Mouse (Mus musculus) neural tube, embryonic 12.5 days (tissue): Measurements from ENCODE around the gene Cntn2. TPM values are rescaled to one million over a fixed set of nuclear protein-coding genes. Genes with fewer than 3 reads are reported as not detected.

Experiments used
- ATAC-seq: fragments of 200-750 bp; cut with Nextera tagmentation; 2 replicates; pipeline ENCODE4 v1.8.0; 2017; ENCODE audit warnings: low read depth, mild to moderate bottlenecking, moderate TSS enrichment, moderate library complexity; ENCODE audit not compliant: low FRiP score
- H3K27ac ChIP-seq: fragments of 300-500 bp; sonication (generic); 2 replicates; pipeline ENCODE4 v1.5.1; 2016
- H3K27me3 ChIP-seq: fragments of 300-500 bp; sonication (generic); replicated peaks from 2 replicates; pipeline ENCODE4 v1.6.1; 2016; ENCODE audit warnings: mild to moderate bottlenecking
- H3K36me3 ChIP-seq: fragments of 300-500 bp; sonication (generic); 2 replicates; pipeline ENCODE4 v1.6.1; 2016; ENCODE audit warnings: mild to moderate bottlenecking
- H3K4me1 ChIP-seq: fragments of 300-500 bp; sonication (generic); 2 replicates; pipeline ENCODE4 v1.6.1; 2016
- H3K4me2 ChIP-seq: fragments of 300-500 bp; sonication (generic); replicated peaks from 2 replicates; pipeline ENCODE4 v1.6.1; 2016; ENCODE audit warnings: mild to moderate bottlenecking
- H3K4me3 ChIP-seq: fragments of 300-500 bp; sonication (generic); 2 replicates; pipeline ENCODE4 v1.5.1; 2016
- H3K9ac ChIP-seq: fragments of 300-500 bp; sonication (generic); 2 replicates; pipeline ENCODE4 v1.6.1; 2016; ENCODE audit warnings: mild to moderate bottlenecking
- H3K9me3 ChIP-seq: fragments of 300-500 bp; sonication (generic); 2 replicates; pipeline ENCODE4 v1.6.1; 2016; ENCODE audit warnings: mild to moderate bottlenecking
- WGBS: fragments of 180-500 bp; shearing (Covaris S2); methylation state at CpG from one replicate; pipeline ENCODE4 v1.1.7; 2016; 5-methylcytosine and 5-hydroxymethylcytosine counted together
- polyA plus RNA-seq: library from polyadenylated mRNA; unstranded; fragments of >200 nt; fragmentation: Nextera tagmentation; extraction: Ambion mirVana; gene quantifications from 2 replicates; pipeline ENCODE4 v1.2.1, GENCODE M21; 2016

The Cntn2 gene
- polyA plus RNA-seq, 1 experiment from 2014 or later, result 104 TPM

DNA sequence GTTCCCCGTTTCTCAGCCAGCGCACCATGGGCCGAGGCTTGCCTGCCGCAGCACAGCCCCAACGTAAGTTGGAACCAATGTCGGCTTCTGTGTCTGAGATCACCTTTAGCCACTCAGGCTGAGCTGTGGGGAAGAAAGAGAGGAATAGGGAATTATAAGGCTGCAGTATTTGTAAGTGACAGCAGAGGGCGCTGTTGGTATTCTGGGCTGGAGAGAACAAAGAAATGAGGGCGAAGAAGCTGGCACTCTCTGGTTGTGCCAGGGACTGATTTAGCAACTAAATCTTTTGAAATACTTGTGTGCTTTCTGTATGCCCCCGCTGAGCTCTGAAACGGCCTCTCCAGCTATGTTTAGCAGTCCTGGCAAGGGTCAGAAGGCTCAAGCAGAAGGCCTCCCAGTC lies 17.2 kb downstream of the Cntn2 start:
- Histone ChIP-seq H3K9me3 (no peaks in the 10 kb centered on the region), H3K4me3 (no peak overlapping the region), H3K36me3 (peaks cover 40% of the 10 kb centered on the region), H3K4me2 (0 out of 2 replicates have a peak overlapping the region, but pooled peaks have one; percentile 12), H3K4me1 (peaks cover 21% of the 10 kb centered on the region), H3K27me3 (no peaks in the 10 kb centered on the region), H3K27ac (no peak overlapping the region), H3K9ac (peak overlapping the region; percentile 43; the same call in 1 of the 2 replicates)
- WGBS, result 4% methylated on average over 10 of the region's 10 CpGs
- peak; percentile 26 for ATAC-seq

DNA sequence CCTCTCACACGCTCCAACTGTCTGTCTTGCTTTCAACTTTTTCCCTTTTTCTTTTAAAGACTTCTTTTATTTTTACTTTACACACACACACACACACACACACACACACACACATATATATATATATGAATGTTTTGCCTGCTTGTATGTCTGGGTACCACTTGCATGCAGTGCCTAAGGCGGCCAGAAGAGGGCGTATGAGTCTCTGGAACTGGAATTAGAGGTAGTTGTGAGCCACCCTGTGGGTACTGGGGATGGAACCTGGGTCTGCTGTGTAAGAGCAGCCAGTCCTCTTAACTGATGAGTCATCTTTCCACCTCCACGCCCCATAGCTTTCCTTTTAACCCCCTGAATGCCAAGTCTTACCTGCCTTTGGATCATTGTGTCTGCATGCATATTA lies 19.1 kb downstream of the Cntn2 start:
- Histone ChIP-seq H3K9me3 (no peaks in the 10 kb centered on the region), H3K4me1 (peaks cover 10% of the 10 kb centered on the region; the same call in 1 of the 2 replicates), H3K36me3 (peaks cover 48% of the 10 kb centered on the region), H3K9ac (no peak overlapping the region), H3K4me3 (no peak overlapping the region), H3K4me2 (no peak overlapping the region), H3K27me3 (no peaks in the 10 kb centered on the region), H3K27ac (no peak overlapping the region)
- whole genome bisulfite sequencing, result 34% methylated on average over 4 of the region's 4 CpGs
- ATAC-seq, result no peak

DNA sequence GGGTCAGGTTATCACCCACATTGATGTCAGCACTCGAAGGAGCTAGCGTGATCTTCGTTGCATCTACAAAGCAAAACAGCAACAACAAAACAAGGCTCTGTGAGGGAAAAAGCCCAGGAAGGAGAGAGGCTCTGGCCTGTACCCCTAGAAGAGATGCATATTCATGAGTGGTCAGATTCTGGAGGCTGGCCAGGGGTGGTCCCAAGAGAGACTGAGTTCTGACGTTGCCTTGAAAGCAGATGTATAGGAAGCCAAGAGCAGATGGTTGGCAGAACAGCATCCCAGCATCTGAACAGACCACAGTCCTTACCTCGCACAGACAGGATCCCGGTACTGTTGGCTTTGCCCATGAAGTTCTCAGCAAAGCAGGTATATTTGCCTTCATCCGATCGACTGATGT lies 20.0 kb downstream of the Cntn2 start:
- peaks cover 10% of the 10 kb centered on the region; the same call in 1 of the 2 replicates for H3K4me1 ChIP-seq
- H3K27ac ChIP-seq, result no peak overlapping the region
- H3K9ac ChIP-seq, result no peak overlapping the region
- H3K9me3 ChIP-seq, result no peaks in the 10 kb centered on the region
- no peak for ATAC-seq
- H3K27me3 ChIP-seq, result no peaks in the 10 kb centered on the region
- H3K4me2 ChIP-seq, result no peak overlapping the region
- no peak overlapping the region for H3K4me3 ChIP-seq
- 78% methylated on average over 8 of the region's 8 CpGs for WGBS
- H3K36me3 ChIP-seq, result peaks cover 50% of the 10 kb centered on the region

DNA sequence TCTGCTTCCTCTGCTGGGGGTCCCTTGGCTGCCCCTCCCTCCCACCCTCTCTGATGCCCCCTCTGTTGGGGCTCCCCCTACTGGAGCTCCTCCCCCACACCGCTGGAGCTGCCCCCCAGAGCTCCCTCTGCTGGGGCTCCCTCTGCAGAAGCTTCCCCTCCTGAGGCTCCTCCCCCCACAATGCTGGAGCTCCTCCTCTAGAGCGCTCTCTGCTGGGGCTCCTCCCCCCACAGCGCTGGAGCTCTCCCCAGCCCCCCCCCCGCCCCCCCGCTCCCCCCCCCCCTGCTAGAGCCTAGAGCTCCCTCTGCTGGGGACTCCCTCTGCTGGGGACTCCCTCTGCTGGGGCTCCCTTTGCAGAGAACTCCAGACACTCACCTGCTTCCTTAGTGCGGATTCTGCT lies 22.3 kb downstream of the Cntn2 start:
- WGBS, result 32% methylated on average over 2 of the region's 6 CpGs
- Histone ChIP-seq H3K4me1 (no peaks in the 10 kb centered on the region), H3K4me2 (no peak overlapping the region), H3K27ac (no peak overlapping the region), H3K9ac (no peak overlapping the region), H3K4me3 (no peak overlapping the region), H3K9me3 (no peaks in the 10 kb centered on the region), H3K36me3 (peaks cover 52% of the 10 kb centered on the region), H3K27me3 (no peaks in the 10 kb centered on the region)
- no peak for ATAC-seq

DNA sequence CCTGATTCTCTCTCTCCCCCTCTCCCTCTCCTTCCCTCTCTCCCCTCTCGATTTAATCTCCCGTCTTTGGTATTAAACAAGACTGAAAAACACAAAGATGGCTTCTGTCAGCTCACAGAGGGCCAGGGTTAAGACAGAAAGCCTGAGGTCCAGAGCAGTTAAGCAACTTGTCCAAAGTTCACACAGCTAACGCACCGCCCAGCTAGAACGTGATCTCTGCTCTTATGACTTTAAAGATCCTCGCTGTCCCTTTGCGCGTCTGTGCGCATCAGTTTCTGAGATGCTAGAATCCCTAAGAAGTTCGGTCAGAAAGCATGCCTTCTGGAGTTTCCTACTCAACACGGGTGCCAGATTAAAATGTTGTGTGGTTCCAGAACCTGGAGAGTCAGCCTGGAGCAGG lies 23.3 kb downstream of the Cntn2 start:
- no peak overlapping the region for H3K9ac ChIP-seq
- no peak overlapping the region for H3K4me2 ChIP-seq
- H3K9me3 ChIP-seq, result no peaks in the 10 kb centered on the region
- WGBS, result 94% methylated on average over 11 of the region's 11 CpGs
- ATAC-seq, result no peak
- no peaks in the 10 kb centered on the region for H3K4me1 ChIP-seq
- peaks cover 56% of the 10 kb centered on the region for H3K36me3 ChIP-seq
- no peak overlapping the region for H3K27ac ChIP-seq
- no peaks in the 10 kb centered on the region for H3K27me3 ChIP-seq
- H3K4me3 ChIP-seq, result no peak overlapping the region

DNA sequence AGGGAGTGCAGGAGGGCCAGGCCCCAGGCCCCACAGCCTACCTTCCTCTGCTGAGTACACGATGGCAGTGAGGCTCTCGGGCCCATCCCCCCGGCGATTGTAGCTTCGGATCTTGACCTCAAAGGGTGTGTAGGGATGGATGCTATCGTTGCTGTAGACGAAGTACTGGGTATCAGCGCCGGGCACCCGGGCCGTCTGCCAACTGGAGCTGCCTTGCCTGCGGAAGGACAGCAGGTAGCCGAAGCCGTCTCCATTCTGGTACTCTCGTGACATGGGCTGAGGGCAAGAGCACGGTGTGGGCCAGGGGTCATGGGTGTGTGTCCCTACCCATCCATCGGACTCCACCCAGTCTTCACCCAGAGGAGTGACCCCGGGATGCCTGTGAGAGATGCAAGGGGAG lies 24.4 kb downstream of the Cntn2 start:
- Histone ChIP-seq H3K4me2 (no peak overlapping the region), H3K4me1 (no peaks in the 10 kb centered on the region), H3K4me3 (no peak overlapping the region), H3K36me3 (peaks cover 58% of the 10 kb centered on the region), H3K9ac (no peak overlapping the region), H3K27me3 (no peaks in the 10 kb centered on the region), H3K9me3 (no peaks in the 10 kb centered on the region), H3K27ac (no peak overlapping the region)
- WGBS, result 88% methylated on average over 18 of the region's 18 CpGs
- no peak for ATAC-seq

DNA sequence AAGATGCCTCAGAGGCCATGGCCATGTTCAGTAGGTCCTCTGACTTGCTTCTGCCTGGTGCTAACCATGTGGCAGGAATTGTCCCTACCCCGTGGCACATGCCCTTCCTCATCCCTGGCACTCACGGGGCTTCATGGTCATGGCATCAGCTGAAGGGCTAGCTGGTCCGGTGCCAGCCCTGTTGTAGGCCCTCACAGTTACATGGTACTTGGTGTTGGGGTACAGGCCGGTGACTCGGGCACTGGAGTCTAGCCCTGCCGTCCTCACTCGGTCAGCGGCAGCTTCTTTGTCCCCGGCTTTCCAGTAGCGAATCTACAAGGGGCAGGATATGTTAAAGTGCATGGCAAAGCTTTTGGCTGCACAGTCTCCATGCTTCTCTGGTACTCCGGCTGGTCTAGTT lies 26.3 kb downstream of the Cntn2 start:
- no peak overlapping the region for H3K4me2 ChIP-seq
- no peak overlapping the region for H3K4me3 ChIP-seq
- ATAC-seq, result no peak
- 93% methylated on average over 11 of the region's 11 CpGs for WGBS
- H3K4me1 ChIP-seq, result no peaks in the 10 kb centered on the region; the same call in 1 of the 2 replicates
- H3K27ac ChIP-seq, result no peak overlapping the region
- H3K9ac ChIP-seq, result no peak overlapping the region
- H3K36me3 ChIP-seq, result peaks cover 40% of the 10 kb centered on the region
- no peaks in the 10 kb centered on the region for H3K9me3 ChIP-seq
- no peaks in the 10 kb centered on the region for H3K27me3 ChIP-seq

DNA sequence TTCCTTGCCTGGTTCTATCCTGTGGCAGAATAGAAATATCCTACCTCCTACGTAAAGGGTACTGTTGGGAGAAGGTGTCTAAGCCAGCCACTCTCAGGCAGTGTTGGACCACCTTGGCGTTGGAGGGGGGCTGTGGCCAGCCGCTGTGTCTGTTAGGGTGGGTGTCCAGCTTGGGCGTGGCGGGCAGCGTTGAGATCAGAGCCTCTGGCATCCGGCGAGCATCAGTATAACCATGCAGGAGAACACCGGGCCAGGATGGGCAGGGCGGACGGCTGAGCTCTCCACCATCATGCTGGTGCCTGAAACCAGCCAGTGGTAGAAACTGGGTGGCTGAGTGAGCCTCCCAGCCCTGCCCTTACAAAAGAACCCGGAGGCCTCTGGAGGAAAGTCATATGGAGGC lies 27.7 kb downstream of the Cntn2 start:
- Histone ChIP-seq H3K9ac (no peak overlapping the region), H3K9me3 (no peaks in the 10 kb centered on the region), H3K4me1 (no peaks in the 10 kb centered on the region; the same call in 1 of the 2 replicates), H3K4me3 (no peak overlapping the region), H3K36me3 (peaks cover 30% of the 10 kb centered on the region), H3K27ac (no peak overlapping the region), H3K4me2 (no peak overlapping the region), H3K27me3 (no peaks in the 10 kb centered on the region)
- no peak for ATAC-seq
- 94% methylated on average over 12 of the region's 12 CpGs for WGBS

DNA sequence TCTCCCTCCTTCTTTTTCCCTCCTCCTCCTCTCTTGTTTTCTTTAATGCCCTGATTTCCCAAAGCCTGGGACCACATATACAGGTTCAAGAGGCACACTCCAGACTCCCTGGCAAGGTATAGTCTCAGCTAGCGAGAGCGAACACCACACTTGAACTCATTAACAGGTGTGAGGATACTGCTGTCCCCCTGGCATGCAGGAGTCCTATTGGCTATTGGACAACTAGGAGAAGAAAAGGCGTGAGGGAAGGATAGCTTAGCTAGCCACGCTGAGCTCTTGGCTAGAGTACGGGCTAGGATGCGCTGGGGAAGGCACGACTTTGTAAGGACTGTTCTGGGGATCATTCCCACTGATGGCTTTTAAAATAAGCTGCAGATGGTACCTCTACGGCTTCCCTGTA lies 30.9 kb downstream of the Cntn2 start:
- no peaks in the 10 kb centered on the region; the same call in 1 of the 2 replicates for H3K4me1 ChIP-seq
- H3K4me3 ChIP-seq, result no peak overlapping the region
- no peak for ATAC-seq
- no peaks in the 10 kb centered on the region for H3K9me3 ChIP-seq
- 78% methylated on average over 8 of the region's 8 CpGs for WGBS
- H3K4me2 ChIP-seq, result no peak overlapping the region
- peaks cover 27% of the 10 kb centered on the region for H3K36me3 ChIP-seq
- no peak overlapping the region for H3K9ac ChIP-seq
- no peak overlapping the region for H3K27ac ChIP-seq
- no peaks in the 10 kb centered on the region for H3K27me3 ChIP-seq

DNA sequence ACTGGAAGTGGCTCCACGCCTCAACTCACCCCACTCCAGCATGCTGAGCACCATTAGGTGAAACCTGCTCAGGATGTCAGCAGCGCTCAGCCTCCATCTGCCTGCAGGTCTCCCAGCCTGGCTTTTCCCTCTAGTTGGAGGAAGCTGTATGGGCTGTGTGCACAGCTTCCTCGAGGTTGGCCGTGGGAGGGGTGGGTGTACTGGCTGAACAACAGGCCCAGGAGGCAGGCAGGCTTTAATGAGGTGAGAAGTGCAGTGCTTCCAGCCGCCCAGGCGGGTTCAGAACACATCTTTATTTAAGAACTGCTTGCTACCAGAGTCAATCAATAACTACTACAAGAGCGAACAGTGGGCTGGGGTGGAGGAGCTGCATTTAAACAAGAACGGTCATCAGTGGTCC lies 31.5 kb downstream of the Cntn2 start:
- no peak overlapping the region for H3K9ac ChIP-seq

DNA sequence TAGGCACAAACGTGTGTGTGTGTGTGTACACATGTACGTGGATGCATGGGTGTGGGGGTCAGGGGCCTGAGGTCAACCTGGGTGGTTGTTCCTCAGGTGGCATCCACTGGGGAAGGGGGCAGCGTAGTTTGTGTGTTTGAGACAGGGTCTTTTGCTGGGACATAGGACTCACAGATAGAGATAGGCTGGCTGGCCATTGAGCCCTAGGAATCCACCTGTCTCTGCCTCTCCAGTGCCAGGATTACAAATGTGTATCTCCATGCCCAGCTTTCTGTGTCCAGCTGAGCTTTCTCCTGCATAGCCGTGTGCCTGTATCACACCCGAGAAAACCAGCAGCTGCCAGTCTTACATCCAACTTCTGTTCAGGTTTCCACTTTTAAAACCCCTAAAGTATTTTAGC lies 33.3 kb downstream of the Cntn2 start:
- no peaks in the 10 kb centered on the region; the same call in 1 of the 2 replicates for H3K4me1 ChIP-seq
- H3K27ac ChIP-seq, result no peak overlapping the region
- peaks cover 33% of the 10 kb centered on the region for H3K36me3 ChIP-seq
- H3K27me3 ChIP-seq, result no peaks in the 10 kb centered on the region
- 87% methylated on average over 5 of the region's 5 CpGs for WGBS
- ATAC-seq, result no peak
- no peaks in the 10 kb centered on the region for H3K9me3 ChIP-seq
- no peak overlapping the region for H3K4me3 ChIP-seq
- H3K4me2 ChIP-seq, result no peak overlapping the region
- no peak overlapping the region for H3K9ac ChIP-seq

More for the DNA sequence above, 31.5 kb downstream of the Cntn2 start:
- no peak overlapping the region for H3K4me3 ChIP-seq
- no peaks in the 10 kb centered on the region; the same call in 1 of the 2 replicates for H3K4me1 ChIP-seq
- peaks cover 29% of the 10 kb centered on the region for H3K36me3 ChIP-seq
- H3K27me3 ChIP-seq, result no peaks in the 10 kb centered on the region
- no peaks in the 10 kb centered on the region for H3K9me3 ChIP-seq
- no peak overlapping the region for H3K27ac ChIP-seq
- 0 out of 2 replicates have a peak, but pooled peaks have one; percentile 27 for ATAC-seq
- WGBS, result 47% methylated on average over 8 of the region's 8 CpGs
- H3K4me2 ChIP-seq, result no peak overlapping the region

DNA sequence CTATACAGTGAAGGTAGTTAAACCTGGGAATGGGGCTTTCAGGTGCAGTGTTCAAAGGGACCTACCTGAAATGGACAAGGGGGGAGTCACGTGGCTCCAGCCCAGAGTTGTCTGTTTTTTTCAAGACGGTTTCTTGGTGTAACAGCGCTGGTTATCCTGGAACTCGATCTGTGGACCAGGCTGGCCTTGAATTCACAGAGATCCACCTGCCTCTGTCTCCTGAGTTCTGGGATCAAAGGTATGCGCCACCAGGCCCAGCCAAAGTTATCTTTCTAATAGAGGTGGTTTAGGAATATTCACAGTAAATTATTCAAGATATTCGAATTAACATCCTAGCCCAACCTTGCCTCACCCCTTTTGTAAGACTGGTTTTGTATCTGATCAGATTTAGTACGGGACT lies 36.4 kb downstream of the Cntn2 start:
- H3K9me3 ChIP-seq, result no peaks in the 10 kb centered on the region
- 95% methylated on average over 7 of the region's 7 CpGs for WGBS
- H3K4me3 ChIP-seq, result no peak overlapping the region
- peaks cover 56% of the 10 kb centered on the region for H3K36me3 ChIP-seq
- no peak overlapping the region for H3K9ac ChIP-seq
- no peaks in the 10 kb centered on the region for H3K4me1 ChIP-seq
- no peak overlapping the region for H3K27ac ChIP-seq
- no peak overlapping the region for H3K4me2 ChIP-seq
- H3K27me3 ChIP-seq, result no peaks in the 10 kb centered on the region
- no peak for ATAC-seq

DNA sequence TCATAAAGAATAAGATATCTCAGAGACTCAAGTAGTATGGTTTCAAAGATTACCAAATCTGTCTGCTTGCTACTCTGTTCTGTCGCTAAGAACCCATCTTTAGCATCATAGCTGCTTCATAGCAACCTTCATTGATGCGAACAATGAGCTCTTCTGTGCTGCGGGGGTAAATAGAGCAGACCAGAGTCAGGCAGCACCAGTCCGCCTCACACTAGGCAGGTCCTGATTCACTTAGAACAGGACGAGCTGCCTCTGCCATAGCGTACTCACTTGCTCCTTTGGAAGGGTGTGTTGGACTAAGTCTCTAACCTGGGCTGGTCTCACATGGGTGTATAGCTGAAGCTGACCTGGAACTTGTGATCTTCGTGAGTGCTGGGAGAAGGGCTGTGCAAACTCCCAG lies 37.0 kb downstream of the Cntn2 start, which contains the start of gene Tmem81:
Gene Tmem81 (plus strand): TSS at position 173 of the 400 bp plus-strand sequence.
- H3K27ac ChIP-seq, result no peak within 1 kb of the TSS
- no peak for ATAC-seq
- H3K27me3 ChIP-seq, result no peaks in the 10 kb centered on the region
- no peak within 1 kb of the TSS for H3K9ac ChIP-seq
- H3K36me3 ChIP-seq, result peaks cover 62% of the 10 kb centered on the region
- no peaks in the 10 kb centered on the region for H3K9me3 ChIP-seq
- no peak within 1 kb of the TSS for H3K4me3 ChIP-seq
- H3K4me2 ChIP-seq, result no peak within 1 kb of the TSS
- H3K4me1 ChIP-seq, result no peaks in the 10 kb centered on the region
- WGBS, result 84% methylated on average over 7 of the region's 7 CpGs
